Comparison of ENCODE assay signal across 9 mouse cellular contexts in genomic region chrX:68839548-68840444, GRCm38 (mm10). TPM values are rescaled to one million over a fixed set of nuclear protein-coding genes. Genes with fewer than 3 reads are reported as not detected.
DNase-seq lines count a peak whose midpoint lies in the region; ATAC-seq and TF ChIP-seq lines count a peak whose summit lies in the region.
"Had no signal": no experiment of that assay in that cellular context is flagged by ENCODE, and none has a peak within 500 bp of the region (broad histone marks: within the 10 kb centered on the region; RNA-seq: fewer than 3 reads in every experiment).

No protein-coding gene starts in this region.

- 19% methylated on average over 5 of the region's 5 CpGs for WGBS in heart, adult 2 months
- WGBS in heart, embryonic 12.5 days = 25% methylated on average over 5 of the region's 5 CpGs

- peak; percentile 65 for TF ChIP-seq CTCF in heart, adult 2 months (IDR thresholded peaks at IDR 0.05)

- H3K27me3 ChIP-seq in heart, adult 2 months (ENCODE audit: control insufficient read depth, insufficient read depth, low read length) = no peaks in the 10 kb centered on the region
- H3K27me3 ChIP-seq in heart, embryonic 12.5 days (replicated peaks) = no peaks in the 10 kb centered on the region

- no peak overlapping the region for H3K27ac ChIP-seq in heart, adult 2 months
- H3K27ac ChIP-seq in heart, embryonic 12.5 days (ENCODE audit: poor library complexity, severe bottlenecking) = no peak overlapping the region

- no peak for DNase-seq in heart, adult 2 months
- peak; percentile 24 for DNase-seq in A20 (ENCODE audit: low read depth, low spot score)
- DNase-seq in c-Kit-positive CD71-positive TER-119-negative erythroid progenitor cells, embryonic 14.5 days (ENCODE audit: low read depth) = peak; percentile 0
- DNase-seq in mesoderm, embryonic 11.5 days (ENCODE audit: low read depth, low spot score) = peak; percentile 29
- DNase-seq in adrenal gland, postnatal 25 days = no peak
- no peak for DNase-seq in thymus, postnatal 10 days (ENCODE audit: low spot score in 2 of 2)
- DNase-seq in ovary, adult 18-20 months (ENCODE audit: low spot score) = no peak

- no peaks in the 10 kb centered on the region for H3K36me3 ChIP-seq in heart, adult 2 months (ENCODE audit: control insufficient read depth, insufficient read depth, low read length)
- no peaks in the 10 kb centered on the region for H3K36me3 ChIP-seq in heart, embryonic 12.5 days

- H3K4me1 ChIP-seq in heart, adult 2 months (ENCODE audit: control insufficient read depth, insufficient read depth, low read length) = no peaks in the 10 kb centered on the region
- H3K4me1 ChIP-seq in heart, embryonic 12.5 days (replicated peaks) = no peaks in the 10 kb centered on the region

- no peak for TF ChIP-seq POLR2A in heart, adult 2 months (IDR thresholded peaks at IDR 0.05; ENCODE audit: insufficient read depth, low read depth, low read length)

- H3K9ac ChIP-seq in heart, adult 2 months (ENCODE audit: low read depth, low read length) = no peak overlapping the region
- no peak overlapping the region for H3K9ac ChIP-seq in heart, embryonic 12.5 days

- H3K4me3 ChIP-seq in heart, adult 2 months = no peak overlapping the region
- no peak overlapping the region for H3K4me3 ChIP-seq in heart, embryonic 12.5 days

- H3K4me2 ChIP-seq in heart, embryonic 12.5 days = no peak overlapping the region

- ATAC-seq in heart, embryonic 12.5 days (ENCODE audit: insufficient number of reproducible peaks, low FRiP score) = no peak

- TF ChIP-seq EP300 in heart, adult 2 months (IDR thresholded peaks at IDR 0.05; ENCODE audit: insufficient read depth, low read depth, low read length) = no peak

- H3K79me2 ChIP-seq in heart, adult 2 months (replicated peaks; ENCODE audit: control insufficient read depth, insufficient read depth, low read length) = no peaks in the 10 kb centered on the region

- H3K9me3 ChIP-seq in heart, embryonic 12.5 days (replicated peaks) = no peaks in the 10 kb centered on the region

- intact Hi-C loops in heart, adult 2 months (cut with DNase I) = no loop called here

RNA-seq across cellular contexts. Expression of gene Gm14698, which starts 18.9 kb away (rescaled TPM):
- 1 to 10 TPM in 1 of 2 experiments, under 1 TPM in 1; 0.50 to 1.2 TPM for total RNA-seq in heart, adult 2 months (2021)
- polyA plus RNA-seq in heart, adult 2 months (2012; rRNA removed) = 0.49 and 2.7 TPM in 2 replicates
- polyA plus RNA-seq in heart, embryonic 12.5 days (2016; fragmentation: Nextera tagmentation; extraction: Ambion mirVana) = 5.1 and 6.5 TPM in 2 replicates
- total RNA-seq in adrenal gland, postnatal 25 days (2021) = 1.0 and 3.1 TPM in 2 replicates

RNA-seq across cellular contexts. Expression of gene Gm6812, which starts 53.1 kb away (rescaled TPM):
- total RNA-seq in heart, adult 2 months (2021) = not detected
- not detected in 2 replicates for polyA plus RNA-seq in heart, adult 2 months (2012; rRNA removed)
- polyA plus RNA-seq in heart, embryonic 12.5 days (2016; fragmentation: Nextera tagmentation; extraction: Ambion mirVana) = not detected in 2 replicates
- not detected in 2 replicates for total RNA-seq in adrenal gland, postnatal 25 days (2021)
- total RNA-seq: left cerebral cortex, postnatal 14 days had no signal

Comparison
In these comparisons a context has a peak if more than half of its experiments do, and no peak if none do; other contexts are left out.
1. DNase-seq: peak in A20 (single experiment), c-Kit-positive CD71-positive TER-119-negative erythroid progenitor cells, embryonic 14.5 days (single experiment) and mesoderm, embryonic 11.5 days (single experiment); none in heart, adult 2 months (0 of 2), adrenal gland, postnatal 25 days (single experiment), thymus, postnatal 10 days (0 of 2) and ovary, adult 18-20 months (single experiment).